Mouse (Mus musculus): Measurements from ENCODE around the gene Areg.
A peak's percentile ranks its signal among the peaks of the same experiment; 100 is the strongest.

Gene Areg

DNA sequence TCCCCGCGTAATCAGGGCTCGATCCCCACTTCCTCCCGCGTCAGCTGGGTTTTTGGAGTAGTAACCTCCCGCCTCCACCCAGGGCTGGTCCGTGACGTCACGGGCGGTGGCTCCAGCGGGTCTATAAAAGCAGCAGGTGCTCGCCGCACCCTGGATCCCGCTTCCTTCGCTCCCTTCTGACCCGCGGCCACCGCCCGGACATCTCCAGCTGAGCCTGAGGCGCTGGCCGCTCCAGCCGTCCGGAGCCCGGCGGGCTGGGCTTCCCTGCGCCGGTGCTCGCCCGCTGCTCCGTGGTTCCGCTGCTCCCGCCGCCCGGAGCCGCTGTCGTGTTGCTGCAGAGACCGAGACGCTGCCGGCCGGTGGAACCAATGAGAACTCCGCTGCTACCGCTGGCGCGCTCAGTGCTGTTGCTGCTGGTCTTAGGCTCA is at the start of gene Areg:
TSS of gene Areg (plus strand) at position 154 of the 428 bp plus-strand sequence.
- DNase-seq (ENCODE audit: low spot score) = peak; percentile 26

DNA sequence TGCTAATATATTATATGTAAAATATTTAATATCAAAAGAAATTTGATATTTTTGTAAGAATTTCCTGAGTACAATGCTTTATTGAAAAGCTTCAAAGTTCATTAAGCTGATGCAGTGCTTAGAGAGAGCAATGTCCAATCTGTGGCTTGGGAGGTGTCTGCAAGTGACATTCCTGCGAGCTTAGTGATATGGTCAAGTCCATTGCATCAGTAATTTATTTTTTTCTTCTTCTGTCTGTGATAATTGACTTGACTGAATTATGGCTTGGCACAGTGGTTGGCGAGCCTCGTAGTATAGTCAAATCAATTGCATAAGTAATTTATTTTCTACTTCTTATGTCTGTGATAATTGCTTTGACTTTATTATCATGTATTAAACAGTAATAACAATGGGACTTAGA is 49.1 kb upstream of the Areg start:
- no peak for DNase-seq (ENCODE audit: low spot score)

DNA sequence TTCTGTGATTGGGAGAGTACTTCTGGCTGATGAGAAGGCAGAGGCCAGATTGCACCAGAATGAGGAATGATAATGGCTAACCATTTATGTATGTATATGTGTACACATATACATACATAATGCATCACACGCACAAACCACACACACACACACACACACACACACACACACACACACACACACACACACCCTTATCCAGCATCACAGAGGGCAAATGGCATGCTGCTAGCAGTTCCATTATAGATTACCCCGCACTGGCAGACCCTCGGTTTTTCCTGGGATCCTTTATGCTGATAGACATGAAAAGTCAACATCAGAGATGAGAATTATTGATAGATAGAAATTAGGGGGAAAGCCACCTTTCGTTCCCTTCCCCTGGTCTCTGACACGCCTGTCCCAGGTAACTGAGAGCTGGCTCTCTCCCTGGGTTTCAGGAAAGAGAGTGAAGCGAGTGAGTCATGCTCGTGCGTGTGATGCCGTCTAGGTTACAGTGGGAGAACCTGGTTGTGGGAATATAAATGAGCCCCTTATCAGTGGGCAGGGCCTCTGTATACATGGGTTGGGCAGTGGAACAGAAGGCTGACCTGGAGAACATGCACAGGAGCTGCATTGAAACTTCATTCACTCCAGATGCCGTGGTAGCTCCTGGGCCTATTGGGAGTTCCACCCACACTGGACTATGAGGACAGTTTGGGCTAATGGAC is 41.3 kb upstream of the Areg start:
- DNase-seq (ENCODE audit: low spot score) = no peak

DNA sequence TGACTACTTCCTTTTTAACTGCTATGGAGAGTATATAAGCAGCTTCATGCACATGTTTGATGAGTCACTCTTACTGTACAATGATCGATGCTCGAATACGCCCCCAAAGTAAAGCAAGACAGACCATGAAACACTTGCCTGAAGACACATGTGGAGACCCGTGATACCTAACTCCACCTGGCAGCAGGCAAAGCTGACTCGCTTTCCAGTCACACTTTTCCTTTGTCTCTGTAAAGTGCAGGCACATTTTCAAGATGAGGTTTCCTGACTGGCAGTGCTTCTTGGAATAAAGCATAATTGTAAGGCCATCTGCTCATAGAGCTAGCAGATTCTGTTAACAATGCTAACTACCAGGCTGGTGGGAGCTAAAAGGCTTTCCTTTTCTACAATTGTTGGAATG is 37.7 kb upstream of the Areg start:
- DNase-seq (ENCODE audit: low spot score) = no peak

DNA sequence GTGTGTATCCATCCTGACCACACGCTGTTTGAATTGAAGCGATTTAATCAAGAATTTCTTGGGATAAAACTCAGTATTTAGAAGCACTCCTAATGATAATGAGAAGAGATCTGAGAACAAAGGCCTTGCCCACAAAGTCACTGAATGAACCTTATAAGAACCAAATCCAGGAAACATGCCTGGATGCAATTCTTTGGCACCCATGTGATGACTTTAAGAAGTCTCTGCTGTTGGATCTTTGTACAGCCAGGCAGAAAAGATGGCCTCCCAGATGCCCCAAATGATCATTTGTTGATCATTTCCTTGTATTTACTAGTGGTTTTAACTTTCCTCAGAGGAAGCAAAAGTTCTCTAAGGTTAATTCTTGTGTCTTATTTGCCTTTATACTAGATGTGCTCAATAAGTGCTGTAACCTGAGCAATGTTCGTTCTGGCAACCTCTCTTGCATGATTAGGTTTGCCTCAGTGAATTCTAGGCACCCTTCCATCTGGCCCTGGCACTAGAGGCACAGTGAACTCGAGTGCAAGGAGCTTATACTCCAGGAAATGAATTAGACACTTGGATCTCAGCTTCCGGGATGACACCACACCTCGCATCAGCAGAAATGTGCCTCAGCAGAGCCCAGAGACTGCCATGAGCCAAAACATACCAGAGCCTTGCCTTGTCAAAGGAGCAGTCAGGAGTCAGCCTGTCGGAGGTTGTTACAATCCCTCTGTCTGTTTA is 35.3 kb upstream of the Areg start:
- no peak for DNase-seq (ENCODE audit: low spot score)

- no peak for DNase-seq (ENCODE audit: low spot score)
These were observed 33.2 kb upstream of the Areg start for GRCm38 (mm10) chr5:91106248-91106647.

DNA sequence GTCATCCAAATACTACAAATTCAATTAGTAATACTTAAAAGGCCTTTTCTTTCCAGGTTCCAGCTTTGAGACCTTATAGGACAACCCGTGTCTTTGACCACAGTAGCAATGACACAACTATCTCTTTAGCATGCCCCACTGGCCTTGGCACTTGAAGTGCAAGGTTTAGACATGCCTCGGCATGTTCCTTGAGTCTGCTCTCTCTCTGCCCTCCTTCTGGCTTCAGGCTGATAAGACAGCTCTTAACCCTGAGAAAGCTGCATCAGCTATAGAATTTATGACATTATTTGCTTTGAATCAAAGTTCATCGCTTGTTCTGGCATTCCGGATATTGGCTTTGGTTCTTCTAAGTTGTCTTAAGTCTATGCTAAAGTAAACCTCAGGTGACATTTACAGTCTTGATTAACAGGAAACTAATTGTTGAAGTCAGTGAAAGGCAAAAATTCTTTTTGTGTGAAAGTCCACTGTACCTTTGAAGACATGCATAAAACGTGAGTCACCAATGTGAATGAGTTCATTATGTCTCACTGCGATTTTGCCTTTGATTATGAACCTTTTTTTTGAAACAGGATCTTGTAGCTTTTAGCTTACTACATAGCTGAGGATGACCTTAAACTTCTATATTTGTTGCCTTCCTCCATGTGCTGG is 29.3 kb upstream of the Areg start:
- no peak for DNase-seq (ENCODE audit: low spot score)

DNA sequence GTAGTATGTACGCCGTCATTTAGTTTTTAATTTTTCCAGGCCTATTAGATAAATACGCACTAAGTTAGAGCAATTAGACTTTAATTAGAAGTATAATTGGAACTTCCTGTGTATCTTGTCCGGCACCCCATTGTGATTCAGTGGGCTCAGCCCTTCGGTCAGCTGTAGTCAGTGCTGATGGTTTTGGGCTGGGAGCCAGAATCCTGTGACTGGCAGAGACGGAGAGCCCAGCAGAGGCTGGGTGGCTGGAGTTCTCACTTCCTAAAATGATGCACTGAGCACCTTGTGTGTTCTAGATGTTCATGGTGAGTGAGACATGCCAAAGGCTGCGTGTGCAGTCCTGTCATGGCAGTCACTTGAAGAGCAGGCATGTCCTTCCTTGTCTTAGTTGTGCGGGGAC is 28.4 kb upstream of the Areg start:
- no peak for DNase-seq (ENCODE audit: low spot score)

- DNase-seq (ENCODE audit: low spot score) = no peak
These were observed 25.4 kb upstream of the Areg start for GRCm38 (mm10) chr5:91113967-91114366.

GRCm38 (mm10) chr5:91114574-91114973 is 24.8 kb upstream of the Areg start:
- no peak for DNase-seq (ENCODE audit: low spot score)

DNA sequence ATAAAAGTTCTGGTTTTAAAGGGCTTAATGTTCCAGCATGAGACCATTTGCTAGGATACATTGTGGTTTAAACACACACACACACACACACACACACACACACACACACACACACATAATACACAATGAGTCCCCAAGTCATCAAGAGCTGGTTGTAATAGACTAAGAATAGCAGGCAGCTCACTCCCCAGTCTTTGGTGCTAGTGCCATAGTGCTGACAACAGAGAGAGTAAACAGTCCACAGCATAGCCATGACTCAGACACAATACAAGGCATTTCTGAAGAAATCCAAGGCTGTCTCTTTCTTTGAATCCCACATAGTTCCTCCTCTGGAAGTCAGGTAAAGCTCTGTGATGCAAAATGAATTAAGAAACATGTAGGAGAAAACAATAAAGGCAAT is 20.8 kb upstream of the Areg start:
- DNase-seq (ENCODE audit: low spot score) = no peak

- DNase-seq (ENCODE audit: low spot score) = no peak
These were observed 16.0 kb upstream of the Areg start for GRCm38 (mm10) chr5:91123404-91123803.

GRCm38 (mm10) chr5:91124140-91124539 is 15.3 kb upstream of the Areg start:
- DNase-seq (ENCODE audit: low spot score) = no peak

- DNase-seq (ENCODE audit: low spot score) = no peak
These were observed 12.8 kb upstream of the Areg start for GRCm38 (mm10) chr5:91126623-91127022.

GRCm38 (mm10) chr5:91134961-91135360 is 4.4 kb upstream of the Areg start:
- no peak for DNase-seq (ENCODE audit: low spot score)

GRCm38 (mm10) chr5:91138970-91139369 is 429 bp upstream of the Areg start:
- no peak for DNase-seq (ENCODE audit: low spot score)

GRCm38 (mm10) chr5:91140896-91141448 is 1.6 kb downstream of the Areg start:
- DNase-seq (ENCODE audit: low spot score) = no peak

DNA sequence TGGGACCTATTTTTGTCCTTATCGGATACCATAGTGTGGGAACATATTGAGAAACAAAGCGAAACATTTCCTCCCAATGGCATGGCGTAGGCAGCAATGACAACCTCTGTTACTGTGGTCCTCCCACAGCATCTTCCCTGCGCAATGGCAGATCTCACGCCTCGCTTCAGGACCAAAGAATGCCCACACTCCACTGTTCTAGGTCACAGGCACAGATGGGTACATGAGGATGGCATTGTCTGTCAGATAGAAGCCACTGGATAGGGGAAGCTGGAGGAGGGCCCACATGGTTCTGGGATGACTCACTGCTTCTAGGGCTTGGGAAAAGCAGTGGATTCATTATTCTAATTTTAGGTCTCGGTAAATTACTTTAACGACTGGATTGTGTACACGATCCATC is 5.6 kb downstream of the Areg start:
- DNase-seq (ENCODE audit: low spot score) = no peak

GRCm38 (mm10) chr5:91147001-91147400 is 7.6 kb downstream of the Areg start:
- no peak for DNase-seq (ENCODE audit: low spot score)

GRCm38 (mm10) chr5:91148054-91148453 is 8.7 kb downstream of the Areg start:
- no peak for DNase-seq (ENCODE audit: low spot score)

DNA sequence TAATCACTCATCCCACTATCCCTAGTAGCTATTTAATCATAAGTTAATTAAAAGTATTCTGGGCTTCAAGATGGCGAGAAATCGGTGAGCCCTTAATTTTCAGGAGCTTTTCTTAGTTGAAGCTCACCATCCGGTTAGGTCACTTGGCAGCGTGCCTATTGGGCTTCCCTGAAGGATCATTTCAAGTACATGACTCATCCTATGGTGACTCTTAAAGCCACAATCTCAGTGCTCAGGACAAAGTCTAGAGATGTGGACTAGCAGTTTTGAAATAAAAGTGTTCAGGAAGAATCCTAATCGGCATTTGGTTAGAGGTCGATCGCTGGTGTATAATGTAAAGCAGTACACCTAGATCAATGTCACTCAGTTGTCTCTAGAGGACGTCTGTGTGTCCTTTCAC is 17.3 kb downstream of the Areg start:
- no peak for DNase-seq (ENCODE audit: low spot score)

DNA sequence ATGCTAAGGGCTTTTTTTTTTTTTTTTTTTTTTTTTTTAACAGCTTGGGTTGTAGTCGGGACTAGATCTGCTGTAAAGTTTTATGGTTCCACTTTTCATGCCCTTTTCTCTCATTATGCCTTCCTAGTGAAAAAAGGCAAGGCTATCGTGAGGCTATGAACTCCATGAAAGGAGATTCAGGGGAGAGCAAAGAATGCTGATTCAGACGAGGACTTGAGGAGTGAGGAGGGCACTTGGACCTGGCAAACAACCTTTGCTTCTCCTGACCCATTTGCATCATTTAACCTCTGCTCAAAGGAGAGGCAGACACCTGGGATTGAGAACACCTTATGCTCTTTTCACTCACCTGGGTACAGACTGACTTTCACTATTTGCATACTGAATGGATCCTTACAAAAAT is 17.8 kb downstream of the Areg start:
- no peak for DNase-seq (ENCODE audit: low spot score)

GRCm38 (mm10) chr5:91162787-91163186 is 23.4 kb downstream of the Areg start:
- DNase-seq (ENCODE audit: low spot score) = no peak
